Mouse (Mus musculus) naive thymus-derived CD4-positive, alpha-beta T cell, adult 5 months (primary cell): Measurements from ENCODE around the gene Cxcl15. TPM values are rescaled to one million over a fixed set of nuclear protein-coding genes. Genes with fewer than 3 reads are reported as not detected.

Experiments used
- polyA plus RNA-seq: library from polyadenylated mRNA; unstranded; fragments of 100-300 nt; shearing (Covaris generic); gene quantifications from one replicate; pipeline ENCODE4 v1.2.1, GENCODE M21; 2017

The Cxcl15 gene
- not detected for polyA plus RNA-seq

GRCm38 (mm10) chr5:90794195-90794625 is at the start of gene Cxcl15:
Gene Cxcl15 (plus strand): TSS chr5:90794534.

GRCm38 (mm10) chr5:90759077-90760065 is 35.0 kb upstream of the Cxcl15 start, which contains the start of gene Cxcl5:
Gene Cxcl5 (plus strand): TSS chr5:90759360.

GRCm38 (mm10) chr5:90768218-90768617 is 26.1 kb upstream of the Cxcl15 start, which contains the start of gene Ppbp:
Gene Ppbp (plus strand): TSS chr5:90768518.

GRCm38 (mm10) chr5:90771880-90772653 is 22.3 kb upstream of the Cxcl15 start, which contains the start of gene Pf4:
Gene Pf4 (plus strand): TSS chr5:90772435.

GRCm38 (mm10) chr5:90785659-90786588 is 8.4 kb upstream of the Cxcl15 start, which contains the start of gene Cxcl3:
Gene Cxcl3 (plus strand): TSS chr5:90786103.

Other genes starting within 250 kb of the Cxcl15 start
- gene 5830473C10Rik, start 233.4 kb upstream of the Cxcl15 start, polyA plus RNA-seq: not detected
- not detected for gene Rassf6, start 153.9 kb upstream of the Cxcl15 start, polyA plus RNA-seq
- not detected for gene Cxcl5, start 35.2 kb upstream of the Cxcl15 start, polyA plus RNA-seq
- gene Ppbp, start 26.0 kb upstream of the Cxcl15 start, polyA plus RNA-seq: not detected
- 0.97 TPM for gene Pf4, start 22.1 kb upstream of the Cxcl15 start, polyA plus RNA-seq
- gene Cxcl3, start 8.4 kb upstream of the Cxcl15 start, polyA plus RNA-seq: not detected
- gene Cxcl1, start 96.7 kb downstream of the Cxcl15 start, polyA plus RNA-seq: not detected
- gene Cxcl2, start 109.3 kb downstream of the Cxcl15 start, polyA plus RNA-seq: not detected
- gene Mthfd2l, start 136.6 kb downstream of the Cxcl15 start, polyA plus RNA-seq: 7.6 TPM
- not detected for gene Epgn, start 232.9 kb downstream of the Cxcl15 start, polyA plus RNA-seq